Mouse (Mus musculus) MEL (cell line): Measurements from ENCODE around the gene Srgap1. TPM values are rescaled to one million over a fixed set of nuclear protein-coding genes. Genes with fewer than 3 reads are reported as not detected.

Experiments used
- DNase-seq: peaks from one replicate; pipeline ENCODE4 v3.0.0; 2011; ENCODE audit warnings: low read depth, low spot score
- H3K27ac ChIP-seq: 2 replicates; pipeline ENCODE4 v1.5.1; 2012; ENCODE audit warnings: low read depth, mild to moderate bottlenecking, control low read depth, low read length, moderate library complexity; ENCODE audit not compliant: control insufficient read depth
- H3K27me3 ChIP-seq, 2 experiments: fragments of 150-350 bp in 1 of 2; sonication (generic) in 1 of 2; 2 replicates each; pipeline ENCODE4 v1.6.1; 2012; ENCODE audit warnings: low read length in 2 of 2, mild to moderate bottlenecking in 2 of 2, improper control_type of control experiment in 1 of 2, moderate library complexity in 1 of 2; ENCODE audit not compliant: insufficient read depth in 2 of 2, control insufficient read depth in 1 of 2
- H3K36me3 ChIP-seq, 2 experiments: 2 replicates each; pipeline ENCODE4 v1.6.1; 2012 to 2014; ENCODE audit warnings: low read length in 2 of 2, improper control_type of control experiment in 1 of 2, inconsistent platforms in 1 of 2, mild to moderate bottlenecking in 1 of 2; ENCODE audit not compliant: insufficient read depth in 2 of 2, control insufficient read depth in 1 of 2
- H3K4me1 ChIP-seq, 2 experiments: fragments of 150-350 bp in 1 of 2; sonication (generic) in 1 of 2; 2 replicates each; pipeline ENCODE4 v1.6.1; 2012; ENCODE audit warnings: low read length in 2 of 2, improper control_type of control experiment in 1 of 2, mild to moderate bottlenecking in 1 of 2; ENCODE audit not compliant: insufficient read depth in 2 of 2, control insufficient read depth in 1 of 2
- H3K4me3 ChIP-seq, 2 experiments: fragments of 150-350 bp in 1 of 2; sonication (generic) in 1 of 2; 2 replicates each; pipeline ENCODE4 v1.5.1; 2012; ENCODE audit warnings: low read depth in 2 of 2, low read length in 2 of 2, mild to moderate bottlenecking in 2 of 2, moderate library complexity in 2 of 2, control low read depth in 1 of 2, improper control_type of control experiment in 1 of 2; ENCODE audit not compliant: control insufficient read depth in 1 of 2, insufficient read depth in 1 of 2
- H3K79me2 ChIP-seq: 2 replicates; pipeline ENCODE4 v1.6.1; 2012; ENCODE audit warnings: mild to moderate bottlenecking, low read length, moderate library complexity; ENCODE audit not compliant: control insufficient read depth, poor library complexity, insufficient read depth
- H3K9ac ChIP-seq: 2 replicates; pipeline ENCODE4 v1.6.1; 2012; ENCODE audit warnings: low read depth, mild to moderate bottlenecking, control low read depth, low read length, moderate library complexity; ENCODE audit not compliant: control insufficient read depth, poor library complexity, severe bottlenecking
- H3K9me3 ChIP-seq: fragments of 150-350 bp; sonication (generic); replicated peaks from 2 replicates; pipeline ENCODE4 v1.6.1; 2012; ENCODE audit warnings: mild to moderate bottlenecking, low read length, improper control_type of control experiment, moderate library complexity; ENCODE audit not compliant: insufficient read depth
- BHLHE40 ChIP-seq: IDR thresholded peaks from 2 replicates; pipeline ENCODE4 v1.6.1; 2012; ENCODE audit warnings: low read depth, mild to moderate bottlenecking, inconsistent platforms, low read length, improper control_type of control experiment, borderline replicate concordance
- CHD1 ChIP-seq: IDR thresholded peaks from 2 replicates; pipeline ENCODE4 v1.6.1; 2012; ENCODE audit warnings: low read depth, mild to moderate bottlenecking, inconsistent platforms, low read length, improper control_type of control experiment
- CHD2 ChIP-seq: IDR thresholded peaks from 2 replicates; pipeline ENCODE4 v1.6.1; 2011; ENCODE audit warnings: low read length, improper control_type of control experiment
- CTCF ChIP-seq, 3 experiments: IDR thresholded peaks in 2 of 3; conservative IDR thresholded peaks in 1 of 3; 2 replicates each; pipeline ENCODE4 v1.5.1; 2011 to 2012; ENCODE audit warnings: low read length in 3 of 3, low read depth in 2 of 3, mild to moderate bottlenecking in 2 of 3, improper control_type of control experiment in 1 of 3, inconsistent platforms in 1 of 3, mixed read lengths in 1 of 3, moderate library complexity in 1 of 3; ENCODE audit not compliant: control insufficient read depth in 1 of 3, insufficient read depth in 1 of 3, poor library complexity in 1 of 3, severe bottlenecking in 1 of 3
- ELF1 ChIP-seq: IDR thresholded peaks from 2 replicates; pipeline ENCODE4 v1.6.1; 2014; ENCODE audit warnings: low read depth, mild to moderate bottlenecking, inconsistent platforms, low read length, improper control_type of control experiment, moderate library complexity
- EP300 ChIP-seq, 2 experiments: IDR thresholded peaks; 2 replicates each; pipeline ENCODE4 v1.6.1; 2011; ENCODE audit warnings: improper control_type of control experiment in 2 of 2, low read length in 2 of 2, low read depth in 1 of 2, mild to moderate bottlenecking in 1 of 2
- ETS1 ChIP-seq: IDR thresholded peaks from 2 replicates; pipeline ENCODE4 v1.6.1; 2012; ENCODE audit warnings: low read depth, mild to moderate bottlenecking, inconsistent platforms, low read length, improper control_type of control experiment, moderate library complexity
- GABPA ChIP-seq: IDR thresholded peaks from 2 replicates; pipeline ENCODE4 v1.6.1; 2012; ENCODE audit warnings: low read depth, mild to moderate bottlenecking, inconsistent platforms, low read length, improper control_type of control experiment, moderate library complexity
- KAT2A ChIP-seq: conservative IDR thresholded peaks from 2 replicates; pipeline ENCODE4 v1.6.1; 2012; ENCODE audit warnings: low read depth, low read length, improper control_type of control experiment, inconsistent platforms
- MXI1 ChIP-seq: IDR thresholded peaks from 2 replicates; pipeline ENCODE4 v1.6.1; 2011; ENCODE audit warnings: mild to moderate bottlenecking, low read depth, low read length, improper control_type of control experiment
- MYB ChIP-seq: IDR thresholded peaks from 2 replicates; pipeline ENCODE4 v1.6.1; 2011; ENCODE audit warnings: mild to moderate bottlenecking, low read depth, low read length, improper control_type of control experiment
- MYC ChIP-seq: IDR thresholded peaks from 2 replicates; pipeline ENCODE4 v1.6.1; 2011; ENCODE audit warnings: low read depth, mild to moderate bottlenecking, low read length, improper control_type of control experiment, moderate library complexity
- NRF1 ChIP-seq: IDR thresholded peaks from 2 replicates; pipeline ENCODE4 v1.6.1; 2014; ENCODE audit warnings: low read depth, mild to moderate bottlenecking, inconsistent platforms, low read length, improper control_type of control experiment, moderate library complexity; ENCODE audit not compliant: poor library complexity, insufficient read depth, severe bottlenecking
- POLR2AphosphoS2 ChIP-seq: IDR thresholded peaks from 2 replicates; pipeline ENCODE4 v1.6.1; 2011; ENCODE audit warnings: low read length, improper control_type of control experiment
- RAD21 ChIP-seq: IDR thresholded peaks from 2 replicates; pipeline ENCODE4 v1.6.1; 2011; ENCODE audit warnings: mild to moderate bottlenecking, low read depth, low read length, improper control_type of control experiment
- SIN3A ChIP-seq: IDR thresholded peaks from 2 replicates; pipeline ENCODE4 v1.6.1; 2012; ENCODE audit warnings: low read length, improper control_type of control experiment, inconsistent platforms
- TAL1 ChIP-seq: IDR thresholded peaks from 2 replicates; pipeline ENCODE4 v1.6.1; 2012; ENCODE audit warnings: mild to moderate bottlenecking, inconsistent platforms, low read length, moderate library complexity, mixed read lengths
- TBP ChIP-seq: IDR thresholded peaks from 2 replicates; pipeline ENCODE4 v1.8.0; 2011; ENCODE audit warnings: low read depth, low read length, improper control_type of control experiment
- TCF12 ChIP-seq: IDR thresholded peaks from 2 replicates; pipeline ENCODE4 v1.6.1; 2014; ENCODE audit warnings: low read depth, mild to moderate bottlenecking, inconsistent platforms, low read length, improper control_type of control experiment, moderate library complexity
- UBTF ChIP-seq: IDR thresholded peaks from 2 replicates; pipeline ENCODE4 v1.6.1; 2012; ENCODE audit warnings: low read depth, mild to moderate bottlenecking, inconsistent platforms, low read length, improper control_type of control experiment, moderate library complexity, borderline replicate concordance; ENCODE audit not compliant: insufficient read depth
- USF2 ChIP-seq, 2 experiments: IDR thresholded peaks; 2 replicates each; pipeline ENCODE4 v1.6.1; 2011 to 2012; ENCODE audit warnings: improper control_type of control experiment in 2 of 2, low read length in 2 of 2, borderline replicate concordance in 1 of 2, inconsistent platforms in 1 of 2, low read depth in 1 of 2, mild to moderate bottlenecking in 1 of 2; ENCODE audit not compliant: insufficient read depth in 1 of 2
- ZC3H11A ChIP-seq: IDR thresholded peaks from 2 replicates; pipeline ENCODE4 v1.6.1; 2012; ENCODE audit warnings: low read depth, mild to moderate bottlenecking, inconsistent platforms, low read length, improper control_type of control experiment
- ZMIZ1 ChIP-seq: IDR thresholded peaks from 2 replicates; pipeline ENCODE4 v1.6.1; 2012; ENCODE audit warnings: low read depth, mild to moderate bottlenecking, inconsistent platforms, low read length, improper control_type of control experiment, moderate library complexity
- ZNF384 ChIP-seq: IDR thresholded peaks from 2 replicates; pipeline ENCODE4 v1.6.1; 2012; ENCODE audit warnings: low read depth, mild to moderate bottlenecking, inconsistent platforms, low read length, improper control_type of control experiment
- polyA plus RNA-seq, 2 experiments: library from polyadenylated mRNA; stranded (reverse) in 1 of 2; unstranded in 1 of 2; fragments of >175 nt in 1 of 2; fragments of >200 nt in 1 of 2; gene quantifications; 2 replicates each; pipeline versions ENCODE4 v1.2.1 to v1.2.4; 2012; ENCODE audit warnings: low replicate concordance in 2 of 2, low read depth in 1 of 2; ENCODE audit not compliant: insufficient read length in 2 of 2, insufficient read depth in 1 of 2, missing spikeins in 1 of 2
- total RNA-seq: library from RNA; depleted of rRNA; stranded (reverse); fragments of 300-350 nt; gene quantifications from 2 replicates; pipeline ENCODE4 v1.2.3, GENCODE M21; 2012

The Srgap1 gene
- total and polyA plus RNA-seq, 3 experiments, result not detected

DNA sequence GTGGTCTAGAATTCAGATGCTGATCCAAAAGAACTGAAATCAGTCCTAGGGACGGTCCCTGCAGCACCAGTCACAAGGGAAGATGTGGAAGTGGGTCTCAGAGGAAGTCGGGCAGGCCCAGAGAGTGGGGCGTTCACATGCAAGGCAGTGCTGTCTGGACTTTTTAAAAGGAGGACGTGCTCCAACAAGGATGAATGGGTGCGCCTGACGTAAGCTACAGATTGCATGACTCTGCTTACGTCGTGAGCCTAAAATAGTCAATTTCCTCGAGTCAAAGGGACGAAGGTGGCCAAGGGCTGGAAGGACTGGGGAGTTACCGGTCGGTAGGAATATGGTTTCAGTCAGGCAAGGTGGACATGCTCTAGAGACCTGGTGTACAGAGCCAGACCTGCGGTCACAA lies 247.1 kb downstream of the Srgap1 start:
- Histone ChIP-seq H3K9ac (no peak overlapping the region), H3K9me3 (no peaks in the 10 kb centered on the region), H3K27ac (no peak overlapping the region), H3K4me1 (no peaks in the 10 kb centered on the region; a peak in 1 of 4 replicates), H3K36me3 (no peaks in the 10 kb centered on the region; a peak in 1 of 4 replicates), H3K4me3 (no peak overlapping the region), H3K27me3 (0 out of 4 replicates have a peak, but pooled peaks cover 2 to 3% of the 10 kb centered on the region in 2 experiments), H3K79me2 (no peaks in the 10 kb centered on the region)
- no peak for DNase-seq
- TF ChIP-seq EP300 (IDR thresholded peaks at IDR 0.05; ENCODE audit: low read depth in 1 of 2, low read length in 2 of 2) (no peak), SIN3A (no peak), ELF1 (no peak), USF2 (IDR thresholded peaks at IDR 0.05; ENCODE audit: borderline replicate concordance in 1 of 2, insufficient read depth in 1 of 2, low read depth in 1 of 2, low read length in 2 of 2) (no peak), CHD2 (no peak), CTCF (IDR thresholded peaks at IDR 0.05 in 2 of 3, conservative IDR thresholded peaks at IDR 0.05 in 1 of 3; ENCODE audit: control insufficient read depth in 1 of 3, insufficient read depth in 1 of 3, low read depth in 2 of 3, low read length in 3 of 3, poor library complexity in 1 of 3, severe bottlenecking in 1 of 3) (no peak), MYB (no peak), BHLHE40 (no peak), TBP (no peak), UBTF (no peak), ZMIZ1 (no peak), MYC (no peak), NRF1 (no peak), ZC3H11A (no peak), CHD1 (no peak), TCF12 (no peak), RAD21 (no peak), KAT2A (no peak), GABPA (no peak)

DNA sequence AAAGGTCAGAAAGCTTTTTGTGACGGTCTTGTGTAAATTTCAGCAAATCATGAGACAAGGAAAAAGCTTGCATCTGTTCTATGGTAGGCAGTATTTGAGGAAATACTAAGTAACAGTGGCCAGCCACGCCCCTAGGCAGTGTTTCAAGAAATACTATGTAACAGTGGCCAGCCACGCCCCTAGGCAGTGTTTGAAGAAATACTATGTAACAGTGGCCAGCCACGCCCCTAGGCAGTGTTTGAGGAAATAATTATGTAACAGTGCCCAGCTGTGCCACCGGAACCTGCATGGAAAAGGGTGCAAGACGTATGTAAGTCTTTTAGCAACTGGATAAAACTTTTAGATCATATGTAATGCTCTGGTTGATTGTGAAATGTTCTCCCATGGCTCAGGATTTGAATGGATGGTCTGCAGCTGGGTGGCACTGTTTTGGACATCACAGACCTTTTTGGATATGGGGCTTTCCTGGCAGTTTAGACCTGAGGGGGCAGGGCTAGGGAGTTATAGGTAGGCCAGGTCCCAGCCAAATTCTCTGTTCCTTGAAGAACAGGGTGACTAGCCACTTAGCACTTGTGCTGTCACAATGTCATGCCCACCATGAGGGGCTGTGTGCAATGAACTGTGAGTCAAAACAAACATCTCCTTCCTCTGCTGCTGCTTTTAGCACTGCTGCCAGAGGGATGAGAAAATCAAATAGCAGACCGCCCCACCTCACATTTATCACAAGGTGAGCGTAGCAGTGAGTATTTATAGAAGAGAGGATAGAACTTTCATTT lies 250.9 kb downstream of the Srgap1 start:
- H3K9ac ChIP-seq, result peak overlapping the region; percentile 45
- no peaks in the 10 kb centered on the region for H3K79me2 ChIP-seq
- peaks cover 0 to 3% of the 10 kb centered on the region in 2 experiments; a peak in 1 of 4 replicates for H3K27me3 ChIP-seq
- DNase-seq, result peak; percentile 92
- H3K36me3 ChIP-seq, result no peaks in the 10 kb centered on the region; a peak in 1 of 4 replicates
- TF ChIP-seq ELF1 (0 out of 2 replicates have a peak, but pooled peaks have one; percentile 10), POLR2AphosphoS2 (0 out of 2 replicates have a peak, but pooled peaks have one; percentile 26), ZNF384 (no peak), SIN3A (peak; percentile 74), TAL1 (no peak), TBP (0 out of 2 replicates have a peak, but pooled peaks have one; percentile 30), TCF12 (0 out of 2 replicates have a peak, but pooled peaks have one; percentile 15), CHD1 (no peak), ETS1 (peak; percentile 88), EP300 (IDR thresholded peaks at IDR 0.05; ENCODE audit: low read depth in 1 of 2, low read length in 2 of 2) (0 out of 4 replicates have a peak, but pooled peaks of 1 of the 2 experiments have one; percentile 16), BHLHE40 (no peak), MXI1 (peak; percentile 33)
- H3K4me3 ChIP-seq, result peak overlapping the region; percentile 38 to 79
- H3K27ac ChIP-seq, result peak overlapping the region; percentile 31; the same call in 1 of the 2 replicates
- H3K4me1 ChIP-seq, result no peaks in the 10 kb centered on the region; a peak in 1 of 4 replicates
- no peaks in the 10 kb centered on the region for H3K9me3 ChIP-seq
